Mouse (Mus musculus) thymus, postnatal 10 days (tissue): ENCODE measurements at regions not wholly inside any gene's neighbourhood (a gene's known extent, or its start where the extent isn't known, plus 50 kb on each side); places are given as distances from the start of the nearest gene placed in this dataset.

Experiments used
- DNase-seq, 2 experiments: peaks; one replicate each; pipeline ENCODE4 v3.0.0; 2021; ENCODE audit warnings: low spot score in 2 of 2

DNA sequence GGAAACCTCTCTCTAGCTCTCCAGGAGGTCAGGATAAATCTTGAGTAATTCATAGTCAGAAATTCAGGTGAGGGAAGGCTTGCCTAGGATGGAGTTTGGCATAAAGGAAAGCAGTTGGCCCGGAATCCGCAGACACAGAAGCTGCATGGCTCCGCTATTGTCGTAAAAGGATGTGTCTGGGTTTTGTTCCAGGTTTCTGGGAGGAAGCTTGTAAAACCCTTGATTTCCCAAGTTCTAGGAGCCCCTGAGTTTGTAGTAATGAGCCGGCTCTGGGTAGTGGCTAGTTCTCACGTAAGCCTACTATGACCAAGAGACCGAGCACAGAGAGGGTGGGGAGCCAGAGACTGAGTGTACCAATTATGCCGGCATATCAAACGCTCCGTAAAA lies 52.7 kb upstream of the Gm21915 start:
- DNase-seq = no peak

DNA sequence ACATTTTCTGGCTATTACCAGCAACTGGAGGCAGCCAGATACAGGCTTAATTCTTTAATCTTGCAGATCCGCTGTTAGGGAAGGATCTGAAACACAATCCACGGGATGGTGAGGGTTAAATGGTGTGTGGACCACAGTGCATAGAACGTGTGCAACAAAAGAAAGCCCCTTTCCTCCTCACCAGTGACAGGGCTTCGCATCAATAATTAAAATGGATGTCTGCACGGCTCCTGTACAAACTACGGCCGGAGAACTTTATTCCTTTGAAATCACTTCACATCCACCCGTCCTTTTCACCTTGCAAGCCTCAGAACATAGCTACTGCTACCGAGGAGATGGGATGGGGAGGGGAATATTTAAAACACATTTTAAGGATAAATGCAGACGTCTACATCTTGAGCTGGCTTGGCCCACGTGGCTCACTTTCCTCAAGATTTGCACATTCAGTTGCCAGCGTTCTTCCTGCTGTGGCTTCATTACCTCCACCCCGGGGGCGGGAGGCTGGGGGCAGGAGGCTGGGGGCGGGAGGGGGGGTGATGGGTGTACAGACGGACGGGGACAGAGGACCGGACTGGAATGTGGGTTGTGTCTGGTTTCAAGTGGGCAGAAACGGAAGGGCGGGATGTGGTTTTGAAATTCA lies 53.3 kb upstream of the Gm21915 start:
- no peak for DNase-seq

DNA sequence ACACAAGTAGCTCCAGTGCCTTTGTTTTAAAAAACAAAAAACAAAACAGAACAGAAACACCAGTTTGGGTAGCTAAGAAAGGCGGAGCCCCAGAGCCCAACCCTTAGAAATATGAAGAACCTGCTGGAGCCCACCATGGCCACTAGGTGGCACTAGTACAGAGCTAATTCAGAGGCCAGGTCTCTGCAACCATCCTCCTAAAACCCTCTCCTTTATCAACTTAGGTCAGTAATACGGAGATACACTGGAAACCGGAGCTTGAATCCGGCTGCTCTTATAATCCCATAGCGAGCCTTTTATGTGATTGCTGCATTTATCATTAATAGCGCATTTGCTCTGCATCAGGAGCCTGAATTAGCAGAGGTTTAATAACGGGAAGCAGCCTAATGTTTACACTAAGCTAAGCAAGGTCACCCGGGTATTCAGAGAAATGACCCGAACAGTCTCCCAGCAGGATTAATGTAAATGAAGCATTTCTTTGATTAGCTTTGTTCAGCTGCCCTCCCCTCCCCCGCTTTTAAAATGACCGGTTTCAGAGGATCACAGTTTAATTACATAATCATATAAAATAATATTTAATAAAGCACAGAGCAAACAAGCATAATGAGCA lies 53.9 kb upstream of the Gm21915 start:
- peak; percentile 11 to 55 for DNase-seq

DNA sequence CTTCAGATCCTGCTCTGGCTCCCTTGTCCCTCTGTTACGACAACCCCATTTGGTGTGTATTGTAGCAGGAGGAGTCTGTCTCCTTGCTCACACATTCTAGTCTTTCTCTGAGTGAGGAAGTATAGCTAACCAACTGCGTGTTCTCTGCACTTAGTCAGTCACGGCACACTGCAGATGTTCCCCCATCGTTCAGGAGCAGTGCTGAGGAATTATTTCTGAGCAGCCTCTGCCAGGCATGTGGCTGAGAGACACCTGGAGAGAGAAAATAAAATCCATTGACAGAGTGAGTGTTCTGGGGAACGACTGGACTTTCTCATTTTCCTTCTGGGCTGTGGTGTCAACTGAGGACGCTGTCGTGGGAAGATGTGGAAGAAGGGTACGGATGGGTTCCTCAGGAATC lies 54.5 kb upstream of the Gm21915 start:
- DNase-seq = no peak

DNA sequence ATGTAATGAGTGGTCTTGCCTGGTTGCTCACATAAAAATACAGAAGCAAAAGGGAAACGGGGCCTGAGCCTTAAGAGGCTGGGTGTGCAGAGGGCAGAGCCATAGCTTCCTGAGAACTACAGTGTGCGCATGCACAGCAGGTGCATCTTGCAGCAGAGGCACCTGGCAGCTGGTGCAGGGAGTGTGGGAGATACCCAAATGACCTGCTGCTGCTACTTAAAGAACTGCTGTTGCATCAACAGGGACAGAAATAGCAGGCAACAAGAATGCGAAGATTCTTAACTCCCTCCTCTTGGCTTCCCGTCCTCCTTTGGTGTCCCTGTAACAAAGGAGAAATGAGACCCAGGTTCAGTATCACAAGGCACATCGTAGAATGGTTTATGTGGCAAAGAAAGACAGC lies 56.3 kb upstream of the Gm21915 start:
- no peak for DNase-seq

DNA sequence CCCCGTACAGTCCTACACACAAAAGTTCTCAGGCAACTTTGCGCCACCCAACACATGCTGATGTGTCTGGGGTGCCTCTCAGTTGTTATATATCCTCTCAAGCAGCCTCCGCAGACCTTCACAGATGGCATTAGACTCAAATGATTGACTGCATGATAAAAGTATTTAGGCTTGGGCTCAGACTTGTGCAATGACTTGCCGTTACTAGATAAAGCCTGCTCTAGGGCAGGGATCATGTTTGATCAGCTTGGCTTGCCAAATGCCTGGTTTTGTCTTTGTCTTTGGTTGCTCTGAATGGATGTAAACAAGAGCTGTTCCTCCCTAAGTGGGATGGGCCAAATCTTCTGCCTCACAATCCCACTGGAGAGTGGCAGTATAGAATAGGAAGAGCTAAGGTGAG lies 57.2 kb upstream of the Gm21915 start:
- DNase-seq = no peak

DNA sequence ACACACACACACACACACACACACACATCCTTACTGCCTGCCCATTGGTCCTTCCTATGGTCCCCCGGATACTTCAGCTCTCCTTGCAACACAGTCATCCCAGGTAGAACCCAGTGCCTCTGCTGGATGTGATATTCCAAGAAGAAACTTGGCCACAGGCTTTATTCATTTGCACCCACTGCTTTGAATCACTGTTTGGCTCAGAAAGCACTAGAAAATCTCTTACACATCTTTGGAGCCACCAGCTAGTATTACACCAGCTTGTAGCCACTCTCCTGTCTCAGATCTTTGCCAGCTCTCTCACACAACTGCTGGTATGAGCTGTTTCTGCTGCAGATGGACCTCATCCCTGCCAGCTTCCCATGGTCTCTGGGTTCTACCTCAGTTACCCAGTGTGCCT lies 57.7 kb upstream of the Gm21915 start:
- DNase-seq = no peak

DNA sequence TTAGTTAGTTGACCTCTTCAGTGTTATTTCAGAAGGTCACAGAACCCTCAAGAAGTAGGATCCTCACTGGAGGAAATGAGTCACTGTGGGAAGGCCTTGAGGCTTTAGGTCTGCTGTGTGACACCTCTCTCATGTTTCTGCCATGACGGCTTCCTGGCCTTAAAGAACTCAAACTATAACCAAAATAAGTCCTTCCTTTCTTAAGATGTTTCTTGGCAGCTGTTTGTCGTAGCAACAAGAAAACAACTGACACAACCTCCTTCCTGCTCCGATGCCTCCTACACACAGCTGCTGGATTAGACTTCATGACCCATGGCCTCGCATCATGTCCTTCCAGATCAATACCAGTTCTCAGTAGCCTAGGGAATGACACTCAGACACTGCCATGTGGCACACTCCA lies 58.1 kb upstream of the Gm21915 start:
- no peak for DNase-seq

DNA sequence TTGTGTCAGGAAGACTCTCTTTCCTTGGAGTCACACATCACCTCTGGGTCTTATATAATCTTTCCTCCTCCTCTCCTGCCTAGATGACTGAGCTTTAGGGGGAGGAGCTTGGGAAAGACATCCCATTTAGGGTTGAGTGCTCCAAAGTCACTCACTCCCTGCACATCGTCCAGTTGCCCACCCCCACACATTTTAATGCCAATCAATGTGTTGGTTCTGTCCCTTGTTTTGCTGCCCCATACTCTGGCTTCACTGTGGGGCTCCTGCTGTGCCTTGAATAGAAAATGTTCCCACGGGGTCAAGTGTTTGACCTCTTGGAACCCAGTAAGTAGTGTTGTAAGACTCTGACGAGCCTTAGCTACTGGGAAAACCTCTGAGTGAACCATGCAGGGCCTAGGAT lies 58.8 kb upstream of the Gm21915 start:
- DNase-seq = no peak

DNA sequence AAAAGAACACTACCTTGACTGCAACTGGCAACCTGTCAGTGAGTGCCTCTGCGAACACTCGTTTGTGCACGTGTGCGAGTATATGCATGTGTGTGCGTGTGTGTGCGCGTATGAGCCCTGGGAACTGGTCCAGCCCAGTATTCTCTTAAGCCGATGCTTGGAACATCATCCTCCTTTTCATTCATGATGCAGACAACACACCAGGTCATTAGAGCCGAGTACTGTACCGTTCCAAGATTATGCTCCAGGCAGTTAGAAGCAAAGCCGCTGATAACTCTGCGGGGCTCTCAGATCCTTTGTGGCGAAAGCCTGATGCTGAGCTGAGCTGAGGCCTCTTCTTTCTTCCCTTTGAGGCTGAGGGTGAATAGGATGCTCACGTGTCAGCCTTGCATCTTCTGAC lies 61.8 kb upstream of the Gm21915 start:
- no peak for DNase-seq

DNA sequence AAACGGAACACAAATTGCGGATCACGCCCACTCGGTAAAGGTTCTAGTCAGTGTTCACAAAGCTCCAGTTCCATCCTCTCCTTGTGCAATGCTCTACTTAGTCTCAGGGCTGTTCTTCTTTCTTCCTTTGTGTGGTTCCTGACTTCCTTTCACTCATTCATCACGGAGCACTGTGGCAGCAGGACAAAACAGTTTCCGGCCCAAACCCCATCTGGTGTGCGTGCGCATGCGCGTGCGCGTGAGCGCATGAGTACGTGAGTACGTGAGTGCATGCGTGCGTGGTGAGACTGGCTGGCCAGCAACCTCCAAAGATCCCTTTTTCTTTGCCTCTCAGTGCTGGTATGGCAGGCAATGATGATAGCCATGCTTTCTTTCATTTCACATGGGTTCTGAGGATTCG lies 62.5 kb upstream of the Gm21915 start:
- no peak for DNase-seq

DNA sequence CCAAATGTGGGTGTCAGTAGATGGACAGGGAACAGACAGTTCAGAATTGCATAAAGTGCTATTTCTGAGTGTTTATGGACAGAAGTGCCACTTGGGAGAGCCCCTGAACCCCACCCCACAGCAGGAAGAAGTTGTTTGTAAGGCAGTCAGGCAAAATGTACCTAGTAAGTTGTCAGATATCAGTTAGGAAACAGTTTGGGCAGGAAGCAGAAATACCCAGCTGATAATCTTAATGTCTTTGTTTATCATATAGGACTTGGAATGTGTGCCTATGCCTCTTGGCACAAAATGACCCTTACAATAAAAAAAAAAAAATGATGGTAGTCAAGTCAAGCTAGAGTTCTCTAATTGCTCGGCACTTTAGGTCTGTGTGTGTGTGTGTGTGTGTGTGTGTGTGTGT lies 66.9 kb upstream of the Gm21915 start:
- DNase-seq = no peak

DNA sequence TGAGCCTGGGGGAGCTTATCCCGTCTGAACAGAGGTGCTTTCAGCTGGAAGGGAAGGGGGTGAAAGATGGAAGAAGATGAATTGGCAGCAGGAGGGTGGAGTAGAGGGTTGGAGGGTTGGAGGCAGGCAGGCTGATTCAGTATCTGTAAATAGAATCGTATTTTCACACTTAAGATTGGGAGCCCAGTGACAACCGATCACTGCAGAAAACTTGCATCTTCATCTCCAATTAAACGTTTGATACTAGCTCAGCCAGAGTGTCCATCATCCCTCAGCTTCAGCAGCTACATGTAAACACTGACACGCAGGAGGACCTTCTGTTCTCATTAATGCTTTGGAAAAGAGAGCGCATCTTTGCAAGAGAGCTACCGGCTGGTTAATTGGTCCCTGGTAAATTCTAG lies 67.2 kb upstream of the Gramd1b start:
- DNase-seq = no peak

DNA sequence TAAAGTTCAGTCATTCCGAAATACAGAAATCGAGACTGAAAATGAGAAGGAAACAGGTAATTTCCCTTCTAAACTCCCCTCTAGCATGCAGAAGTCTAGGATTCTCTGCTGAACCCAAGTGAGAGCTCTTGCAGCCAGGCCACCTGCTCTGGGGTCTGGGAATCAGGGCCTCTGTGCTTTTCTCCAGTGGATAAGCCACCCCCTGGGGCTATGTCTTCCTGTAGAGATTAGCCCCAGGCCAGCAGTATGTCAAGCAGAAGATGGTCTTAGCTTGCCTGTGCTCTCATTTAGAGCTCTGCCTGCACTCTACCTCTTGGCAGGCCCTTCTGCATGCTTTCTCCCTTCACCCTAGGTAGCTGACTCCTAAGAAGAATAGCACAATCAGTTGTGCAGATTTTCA lies 56.2 kb upstream of the Gramd1b start:
- no peak for DNase-seq

DNA sequence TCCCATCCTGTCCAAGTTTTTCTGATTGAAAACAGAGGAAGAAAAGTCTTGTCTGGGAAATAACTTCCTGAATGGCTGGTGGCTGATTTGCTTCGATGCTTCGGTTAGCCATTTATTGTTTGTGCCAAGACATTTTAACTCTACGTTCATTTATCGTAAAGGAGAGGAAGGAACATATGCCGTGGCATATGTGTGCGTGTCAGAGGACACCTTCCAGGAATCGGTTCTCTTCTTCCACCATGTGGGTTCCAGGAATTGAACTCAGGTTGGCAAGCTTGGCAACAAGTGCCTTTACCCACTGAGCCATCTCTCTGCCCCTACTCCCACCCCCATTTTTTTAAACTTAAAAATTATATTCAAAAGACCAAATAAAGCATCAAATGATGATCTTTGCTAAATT lies 55.4 kb upstream of the Gramd1b start:
- DNase-seq = no peak

DNA sequence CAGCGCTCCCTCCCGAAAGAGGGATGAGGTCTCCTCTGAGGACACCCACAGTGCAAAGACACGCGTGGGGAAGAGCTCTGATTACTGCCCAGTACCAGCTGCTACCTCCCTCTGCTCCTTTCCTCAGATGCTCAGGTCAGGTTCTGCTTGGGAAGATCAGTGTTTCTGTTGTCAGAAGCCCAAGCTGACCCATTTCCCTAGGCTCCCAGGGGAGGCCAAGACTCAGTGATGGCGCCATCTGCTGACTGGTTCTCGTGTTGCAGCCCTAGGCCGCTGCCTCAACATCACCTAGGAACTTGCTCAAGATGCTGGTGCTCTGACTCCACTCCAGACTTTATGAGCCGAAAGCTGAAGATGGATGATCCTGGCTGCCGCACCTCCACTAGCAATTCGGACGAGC lies 52.4 kb upstream of the Gramd1b start:
- DNase-seq = peak; percentile 22 to 53

DNA sequence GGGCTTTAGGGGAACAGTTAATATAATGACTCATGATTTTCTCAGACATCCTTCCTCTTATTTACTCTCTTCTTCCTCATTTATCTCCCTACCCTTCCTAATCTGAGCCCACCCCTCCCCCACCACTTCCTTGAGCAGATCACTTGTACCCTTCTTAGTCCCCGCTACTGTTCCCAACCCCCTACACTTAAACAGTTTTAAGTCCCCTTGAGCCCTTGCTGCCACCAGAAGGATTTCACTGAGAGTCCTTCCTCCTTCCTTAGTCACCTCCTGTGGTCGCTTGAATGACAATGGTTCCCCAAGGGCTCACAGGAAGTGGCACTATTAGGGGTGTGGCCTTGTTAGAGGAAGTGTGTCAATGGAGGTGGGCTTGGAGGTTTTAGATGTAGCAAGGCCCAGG lies 50.7 kb upstream of the Gramd1b start:
- no peak for DNase-seq
